Mouse (Mus musculus): ENCODE data around the gene Mbl1.

Mbl1 gene

GRCm38 (mm10) chr14:41151220-41151898 lies at the start of gene Mbl1:
TSS of gene Mbl1 (plus strand) at chr14:41151458.
- DNase-seq (ENCODE audit: low read depth, low spot score) = no peak

DNA sequence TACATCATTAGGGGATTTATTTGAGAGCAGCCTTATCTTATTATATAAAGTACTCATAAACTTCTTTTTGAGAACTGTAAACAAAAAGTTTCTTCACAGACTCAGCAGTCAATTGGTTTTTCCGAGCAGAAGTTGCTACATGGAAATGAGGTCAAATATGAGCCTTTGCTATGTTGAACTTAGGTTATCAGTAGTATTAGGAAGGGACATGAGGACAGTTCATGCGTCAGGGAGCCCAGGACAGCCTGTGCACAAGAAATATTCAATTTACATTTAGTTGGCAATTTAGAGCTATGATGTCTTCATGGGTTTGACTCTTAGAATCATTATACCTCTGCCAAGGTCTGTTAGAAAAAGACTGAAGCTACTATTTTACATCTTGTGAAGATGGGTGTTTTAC lies 49.0 kb upstream of the Mbl1 start:
- DNase-seq (ENCODE audit: low read depth, low spot score) = no peak

DNA sequence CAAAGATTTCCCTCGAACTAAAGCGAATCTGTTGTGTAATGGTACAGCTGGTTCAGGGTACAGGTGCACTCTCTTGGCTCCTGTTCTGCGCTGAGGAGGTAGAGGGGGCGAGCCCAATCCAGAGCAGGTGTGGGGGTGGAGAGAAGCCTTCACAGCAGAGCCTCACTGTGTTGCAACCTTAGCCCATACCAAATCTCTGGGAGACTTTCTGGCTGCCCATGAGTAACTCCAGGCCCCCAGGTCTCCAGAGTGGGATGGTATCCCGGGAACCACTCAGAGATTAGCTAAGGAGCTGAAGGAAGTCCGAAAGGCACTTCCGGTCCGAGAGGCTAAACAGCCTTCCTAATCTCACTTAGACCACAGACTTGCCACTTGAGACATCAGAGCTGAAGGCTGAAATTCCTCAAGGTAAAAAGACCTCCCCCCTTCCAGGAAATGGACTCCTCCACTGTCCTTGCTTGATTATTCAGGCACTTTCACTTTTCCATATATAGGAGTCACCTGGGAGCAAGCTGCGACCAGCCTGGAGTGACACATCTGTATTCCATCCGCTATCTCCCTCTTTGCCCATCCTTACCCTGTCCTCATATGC lies 46.3 kb upstream of the Mbl1 start, which contains the start of gene Mat1a:
Gene Mat1a (plus strand): TSS at position 183 of the 592 bp plus-strand sequence.
- DNase-seq (ENCODE audit: low read depth, low spot score) = peak; percentile 15

- DNase-seq (ENCODE audit: low read depth, low spot score) = no peak
Measured at GRCm38 (mm10) chr14:41111031-41111668, 40.1 kb upstream of the Mbl1 start.

- DNase-seq (ENCODE audit: low read depth, low spot score) = no peak
Measured at GRCm38 (mm10) chr14:41112944-41113343, 38.3 kb upstream of the Mbl1 start.

- no peak for DNase-seq (ENCODE audit: low read depth, low spot score)
Measured at GRCm38 (mm10) chr14:41116271-41116670, 35.0 kb upstream of the Mbl1 start.

DNA sequence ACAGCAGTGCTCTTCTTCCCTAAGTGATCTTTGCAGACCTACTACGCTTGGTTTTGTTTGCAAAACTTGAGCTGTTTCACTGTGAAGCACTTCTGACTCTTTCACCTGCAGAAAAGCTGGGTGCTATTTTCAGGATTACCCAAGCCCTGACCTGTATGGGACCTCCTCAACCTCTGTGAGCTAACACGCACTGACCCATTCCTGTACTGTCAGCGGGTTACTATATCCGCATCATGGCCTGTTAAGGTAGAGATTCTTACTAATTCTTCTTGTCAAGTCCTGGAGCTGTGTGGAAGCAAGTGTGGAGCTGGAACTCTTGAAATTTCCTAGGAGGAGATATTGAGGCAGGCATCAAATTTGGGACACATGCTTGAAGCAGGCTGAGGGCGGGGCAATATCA lies 26.6 kb upstream of the Mbl1 start:
- DNase-seq (ENCODE audit: low read depth, low spot score) = no peak

GRCm38 (mm10) chr14:41127997-41128396 lies 23.3 kb upstream of the Mbl1 start:
- DNase-seq (ENCODE audit: low read depth, low spot score) = peak; percentile 26

- no peak for DNase-seq (ENCODE audit: low read depth, low spot score)
Measured at GRCm38 (mm10) chr14:41131540-41131939, 19.7 kb upstream of the Mbl1 start, which contains the start of gene Sftpa1. TSS of gene Sftpa1 (plus strand) at chr14:41131782.

DNA sequence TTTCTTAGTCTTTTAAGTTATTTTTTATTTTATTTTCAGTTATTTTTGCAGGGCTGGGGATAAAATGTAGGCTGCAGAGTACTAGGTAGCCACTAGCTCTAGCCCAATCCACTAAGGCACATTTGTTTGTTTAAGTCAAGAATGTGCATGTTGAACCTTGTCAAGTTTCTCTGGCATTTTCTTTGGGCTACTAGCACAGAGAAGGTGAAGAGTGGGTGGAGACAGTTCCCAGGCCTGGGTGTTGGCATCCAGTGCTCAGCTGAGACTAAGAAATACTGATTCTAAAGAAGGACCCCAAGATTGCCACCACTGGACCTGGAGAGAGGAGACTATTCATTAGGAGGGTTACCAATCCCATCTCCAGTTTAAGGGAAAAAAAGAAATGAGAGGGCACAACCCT lies 14.3 kb upstream of the Mbl1 start:
- DNase-seq (ENCODE audit: low read depth, low spot score) = no peak

DNA sequence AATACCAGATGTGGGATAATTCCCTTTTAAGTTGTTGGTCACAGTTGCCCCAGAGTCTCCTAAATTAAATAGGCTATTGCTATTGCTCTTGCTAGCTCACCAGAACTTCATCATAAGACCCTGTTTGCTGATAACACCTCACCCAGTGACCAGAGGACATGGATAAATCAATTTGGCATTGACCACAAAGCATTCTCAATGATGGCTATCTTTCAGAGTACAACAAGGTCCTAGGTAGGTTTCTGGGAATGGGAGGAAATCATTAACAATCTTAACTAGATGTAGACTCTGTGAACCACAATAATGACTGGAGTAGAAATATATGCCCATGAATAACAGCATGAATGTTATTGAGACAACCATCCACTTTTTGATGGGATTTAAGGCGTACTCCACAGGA lies 10.6 kb upstream of the Mbl1 start:
- no peak for DNase-seq (ENCODE audit: low read depth, low spot score)

- no peak for DNase-seq (ENCODE audit: low read depth, low spot score)
Measured at GRCm38 (mm10) chr14:41146035-41146434, 5.2 kb upstream of the Mbl1 start.

DNA sequence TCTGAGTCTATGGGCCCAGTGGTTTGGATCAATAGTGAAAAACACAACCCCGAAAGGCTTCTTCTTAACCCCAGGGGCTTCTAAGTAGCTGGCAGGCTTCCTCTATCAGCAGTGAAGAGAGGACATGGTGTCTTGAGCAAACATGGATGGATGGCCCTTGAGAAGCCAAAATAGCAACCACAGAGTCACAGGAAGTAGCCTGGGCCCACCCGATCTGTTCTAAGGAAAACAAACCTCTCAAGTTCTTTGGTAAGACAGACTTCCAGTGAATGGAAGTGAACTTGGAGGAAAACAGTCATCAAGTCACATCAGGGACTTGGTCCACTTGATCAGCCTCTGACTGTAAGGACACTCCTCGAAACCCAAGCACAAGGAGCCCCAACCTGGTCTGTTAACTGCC lies 4.3 kb upstream of the Mbl1 start:
- no peak for DNase-seq (ENCODE audit: low read depth, low spot score)

DNA sequence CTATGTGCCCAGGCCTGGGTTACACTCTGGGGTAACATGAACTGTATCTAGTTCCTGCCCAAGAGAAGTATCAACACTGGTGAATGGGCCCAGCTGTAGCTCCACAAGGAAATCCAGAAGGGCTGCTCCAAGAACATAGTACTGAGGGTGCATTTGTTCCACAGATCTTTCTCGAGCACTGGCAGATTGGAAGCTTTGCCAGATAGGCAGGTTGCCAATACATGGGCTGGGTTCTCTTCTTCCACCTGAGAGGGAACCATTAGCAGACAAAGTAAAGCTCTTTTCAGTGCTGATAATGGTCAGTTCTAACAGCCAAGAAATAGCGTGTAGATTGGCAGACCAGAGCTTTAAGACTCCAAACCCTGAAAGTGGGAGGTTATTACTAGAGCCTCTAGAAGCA lies 3.9 kb upstream of the Mbl1 start:
- DNase-seq (ENCODE audit: low read depth, low spot score) = no peak

DNA sequence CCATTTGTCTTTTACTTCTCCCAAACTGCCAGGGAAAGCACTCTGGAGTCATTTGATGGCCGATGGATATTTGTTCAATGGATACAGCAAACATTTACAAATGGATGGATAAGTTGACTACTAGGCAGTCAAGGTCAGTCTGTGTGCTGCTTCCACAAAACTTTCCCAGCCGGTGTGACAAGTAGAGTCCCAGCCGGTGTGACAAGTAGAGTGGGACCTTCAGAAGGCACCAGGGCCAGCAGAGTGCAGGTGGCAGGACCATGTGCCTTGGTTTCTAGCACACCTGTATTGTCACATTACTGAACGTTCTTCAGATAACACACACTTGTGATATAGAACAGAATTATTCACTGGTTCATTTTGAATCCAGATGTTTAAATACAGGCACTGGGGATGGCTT lies 8.8 kb downstream of the Mbl1 start:
- no peak for DNase-seq (ENCODE audit: low read depth, low spot score)

DNA sequence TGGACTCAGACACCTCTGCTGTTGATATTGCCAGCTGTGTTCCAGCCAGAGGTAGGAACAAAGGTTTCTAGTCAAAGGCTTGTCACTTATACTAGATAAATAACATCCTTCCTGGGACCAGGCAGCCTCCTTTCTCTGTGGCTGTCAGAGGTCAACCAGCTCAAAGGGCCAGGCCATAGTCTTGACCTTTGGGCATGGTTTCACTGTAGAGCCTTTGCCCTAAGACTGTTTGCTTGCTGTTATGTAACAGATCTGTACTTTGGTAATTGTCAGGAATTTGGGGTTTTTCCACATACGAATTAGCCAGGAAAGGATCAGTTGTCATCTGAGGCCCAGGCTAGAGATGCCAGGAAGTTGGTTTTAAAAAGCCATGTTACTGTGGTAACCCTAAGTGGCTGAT lies 9.5 kb downstream of the Mbl1 start:
- no peak for DNase-seq (ENCODE audit: low read depth, low spot score)

DNA sequence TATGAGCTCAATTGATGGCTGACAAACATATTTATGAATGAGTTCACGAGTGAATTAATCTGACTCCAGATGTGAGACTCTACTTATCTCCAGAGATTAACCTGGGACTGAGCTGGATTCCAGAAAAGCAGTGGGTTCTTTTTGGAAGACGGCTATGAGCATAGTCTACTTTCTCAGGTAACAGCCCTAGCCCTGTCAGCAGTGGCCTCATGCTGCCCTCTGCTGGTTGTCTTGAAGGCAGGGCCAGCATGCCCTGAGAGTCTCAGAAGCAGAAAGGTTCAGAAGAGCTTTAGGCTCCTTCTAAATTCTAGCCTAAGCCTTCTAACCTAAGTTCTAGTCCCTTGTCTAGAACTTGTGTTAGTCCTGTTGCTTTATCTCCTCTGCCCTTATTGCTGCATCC lies 11.4 kb downstream of the Mbl1 start:
- peak; percentile 63 for DNase-seq (ENCODE audit: low read depth, low spot score)

DNA sequence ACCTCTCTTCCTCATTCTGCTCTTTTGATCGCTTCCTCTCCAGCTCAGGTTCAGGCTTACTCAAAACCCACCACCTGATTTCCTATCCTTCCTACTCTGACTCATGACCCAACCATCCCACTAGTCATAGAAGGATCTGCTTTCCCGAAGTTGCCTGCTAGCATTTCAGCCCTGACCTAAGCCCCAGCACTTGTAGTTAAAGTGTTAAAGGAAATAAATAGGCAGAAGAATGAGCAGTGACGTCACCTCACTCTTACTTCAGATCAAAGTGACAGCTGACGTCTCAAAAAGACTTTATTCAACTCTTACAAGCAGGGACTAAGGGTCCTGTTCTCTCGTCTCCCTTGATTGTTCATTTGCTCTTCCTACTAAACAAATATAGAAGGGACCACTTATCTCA lies 16.0 kb downstream of the Mbl1 start:
- no peak for DNase-seq (ENCODE audit: low read depth, low spot score)

GRCm38 (mm10) chr14:41168567-41168966 lies 17.3 kb downstream of the Mbl1 start:
- no peak for DNase-seq (ENCODE audit: low read depth, low spot score)

DNA sequence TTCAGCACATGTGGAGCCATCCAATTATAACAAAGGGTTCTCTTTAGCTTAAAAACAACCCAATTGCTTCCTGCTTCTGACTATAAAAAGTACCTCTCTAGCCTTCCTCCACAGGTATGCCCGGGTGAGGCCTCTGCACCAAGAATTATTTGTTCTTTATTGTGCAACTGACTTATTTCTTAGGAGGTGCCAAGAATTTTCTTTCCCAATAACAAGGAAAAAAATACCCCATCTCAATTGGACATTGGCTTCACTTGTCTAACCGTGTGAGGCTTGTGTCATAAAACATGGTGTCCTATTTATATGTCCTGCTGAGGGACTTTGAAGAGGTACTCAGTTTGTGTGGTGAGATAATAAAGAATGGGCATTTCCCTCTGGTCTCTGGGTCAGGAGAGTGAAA lies 19.3 kb downstream of the Mbl1 start:
- no peak for DNase-seq (ENCODE audit: low read depth, low spot score)

DNA sequence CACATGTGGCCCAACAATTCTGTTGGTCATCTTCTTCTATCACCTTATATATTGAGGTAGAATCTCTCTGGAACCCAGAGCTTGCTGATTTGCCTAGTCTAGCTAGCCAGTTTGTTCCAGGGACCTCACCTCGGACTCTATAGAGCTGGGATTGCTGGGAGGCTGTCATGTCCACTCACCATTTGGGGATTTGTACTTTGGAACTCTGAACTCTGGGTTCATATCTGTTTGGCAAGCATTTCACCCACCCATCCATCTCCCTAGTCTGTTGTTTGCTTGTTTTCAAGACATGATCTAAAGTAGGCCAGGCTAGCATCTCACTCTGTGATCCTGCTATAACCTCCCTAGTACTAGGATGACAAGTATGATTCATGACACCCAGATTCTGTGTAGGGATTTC lies 23.5 kb downstream of the Mbl1 start:
- DNase-seq (ENCODE audit: low read depth, low spot score) = no peak

- DNase-seq (ENCODE audit: low read depth, low spot score) = no peak
Measured at GRCm38 (mm10) chr14:41185059-41185821, 34.0 kb downstream of the Mbl1 start, which contains the start of gene Sftpd. TSS of gene Sftpd (minus strand) at chr14:41185149.
